Mouse (Mus musculus) small intestine, adult 2 months (tissue): ENCODE data around the gene Sept3.

Experiments used
- CTCF ChIP-seq: fragments of 200-500 bp; IDR thresholded peaks from 2 replicates; pipeline ENCODE4 v1.5.1; 2012; ENCODE audit warnings: low read depth, mild to moderate bottlenecking, control low read depth, inconsistent platforms, low read length, moderate library complexity, mixed read lengths; ENCODE audit not compliant: insufficient replicate concordance, insufficient read length; ENCODE audit errors: extremely low read depth
- POLR2A ChIP-seq: fragments of 200-500 bp; IDR thresholded peaks from 2 replicates; pipeline ENCODE4 v1.6.1; 2012; ENCODE audit warnings: low read depth, mild to moderate bottlenecking, control low read depth, inconsistent platforms, low read length, moderate library complexity

- TF ChIP-seq CTCF (no peak), POLR2A (no peak)
Observed at GRCm38 (mm10) chr15:82247131-82247776, 27.4 kb upstream of the Sept3 start.
